Mouse (Mus musculus) lung, postnatal 0 days (tissue): ENCODE results near the gene Ogg1.

Source experiments
- CTCF ChIP-seq: IDR thresholded peaks from 2 replicates; pipeline ENCODE4 v1.5.1; 2016; ENCODE audit warnings: antibody characterized with exemption, mild to moderate bottlenecking
- EP300 ChIP-seq: IDR thresholded peaks from 2 replicates; pipeline ENCODE4 v1.6.1; 2016; ENCODE audit warnings: antibody characterized with exemption, mild to moderate bottlenecking, control low read depth

- no peak for TF ChIP-seq EP300
- TF ChIP-seq CTCF = no peak
Observed at GRCm38 (mm10) chr6:113370194-113370929, 43.6 kb downstream of the Ogg1 start.
